In the genomic region with DNA sequence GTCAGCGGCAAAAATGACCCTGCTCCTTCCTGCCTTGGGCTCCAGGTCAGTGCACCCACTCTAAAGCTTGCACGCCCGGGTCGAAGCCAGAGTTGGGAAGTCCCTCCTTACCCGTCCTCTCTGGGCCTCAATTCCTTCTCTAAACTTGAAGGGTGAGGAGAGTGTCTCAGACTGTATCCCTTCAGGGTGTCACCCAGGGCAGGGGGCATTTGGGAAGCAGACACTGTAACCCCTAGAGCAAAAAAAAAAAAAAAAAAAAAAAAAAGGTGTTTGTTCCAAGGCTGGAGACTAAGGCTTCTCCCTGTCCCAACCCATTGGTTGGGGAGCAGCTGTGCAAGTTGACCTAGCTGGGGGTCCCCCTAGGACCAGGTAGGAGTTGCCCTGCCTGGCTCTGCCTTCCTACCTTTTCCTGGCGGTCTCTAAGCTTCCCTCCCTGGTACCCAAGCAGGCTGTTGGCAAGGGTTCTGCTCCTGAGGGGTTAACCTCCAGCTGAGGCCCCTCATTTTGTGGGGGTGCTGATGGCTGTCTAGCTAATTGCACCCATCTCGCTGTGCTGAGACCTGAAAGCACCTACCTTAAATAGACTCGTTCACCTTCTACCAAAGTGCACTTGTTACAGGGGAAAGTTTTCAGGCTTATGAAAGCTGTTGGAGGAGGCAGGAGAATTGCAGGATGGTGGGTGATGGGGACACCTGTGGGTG, we compare ENCODE assay signal across 8 mouse cellular contexts. TPM values are rescaled to one million over a fixed set of nuclear protein-coding genes. Genes with fewer than 3 reads are reported as not detected.
A peak's percentile ranks its signal among the peaks of the same experiment; 100 is the strongest.
DNase-seq lines count a peak whose midpoint lies in the region; ATAC-seq and TF ChIP-seq lines count a peak whose summit lies in the region.

No protein-coding gene starts in this region.

- no peaks in the 10 kb centered on the region for H3K9me3 ChIP-seq in heart, embryonic 16.5 days (replicated peaks; ENCODE audit: control insufficient read depth, low read length)
- no peaks in the 10 kb centered on the region for H3K9me3 ChIP-seq in G1E (replicated peaks)
- no peaks in the 10 kb centered on the region for H3K9me3 ChIP-seq in forebrain, embryonic 16.5 days (ENCODE audit: control insufficient read depth, low read length)

- TF ChIP-seq CTCF in G1E (IDR thresholded peaks at IDR 0.05; ENCODE audit: low read depth, low read length), result no peak

- H3K79me2 ChIP-seq in macrophage (ENCODE audit: inconsistent target), result peaks cover 55% of the 10 kb centered on the region

- H3K4me1 ChIP-seq in heart, embryonic 16.5 days (ENCODE audit: control insufficient read depth, insufficient read depth, low read length), result peaks cover 35% of the 10 kb centered on the region
- peaks cover 77% of the 10 kb centered on the region for H3K4me1 ChIP-seq in G1E (ENCODE audit: insufficient read depth, low read depth, low read length)
- peaks cover 40% of the 10 kb centered on the region for H3K4me1 ChIP-seq in forebrain, embryonic 16.5 days (replicated peaks; ENCODE audit: control insufficient read depth, insufficient read depth, low read length)

- WGBS in heart, embryonic 16.5 days, result 60% methylated on average over 8 of the region's 8 CpGs
- 65% methylated on average over 8 of the region's 8 CpGs for WGBS in forebrain, embryonic 16.5 days
- 67% methylated on average over 4 of the region's 8 CpGs for WGBS in macrophage (ENCODE audit: missing documents)

- peak overlapping the region; percentile 67 for H3K4me2 ChIP-seq in heart, embryonic 16.5 days (ENCODE audit: low read depth, low read length)
- H3K4me2 ChIP-seq in forebrain, embryonic 16.5 days (ENCODE audit: low read length), result peak overlapping the region; percentile 91

- peak overlapping the region; percentile 52 for H3K4me3 ChIP-seq in heart, embryonic 16.5 days (ENCODE audit: low read length)
- H3K4me3 ChIP-seq in G1E (ENCODE audit: low read depth, low read length) (peak overlapping the region; percentile 73), macrophage (ENCODE audit: inconsistent target) (peak overlapping the region; percentile 73)
- H3K4me3 ChIP-seq in forebrain, embryonic 16.5 days (replicated peaks; ENCODE audit: low read length), result peak overlapping the region; percentile 59

- H3K9ac ChIP-seq in heart, embryonic 16.5 days (ENCODE audit: low read length), result peak overlapping the region; percentile 58; the same call in 1 of the 2 replicates
- H3K9ac ChIP-seq in forebrain, embryonic 16.5 days (replicated peaks; ENCODE audit: low read depth, low read length), result no peak overlapping the region

- H3K27me3 ChIP-seq in heart, embryonic 16.5 days (ENCODE audit: control insufficient read depth, insufficient read depth, low read length), result 0 out of 2 replicates have a peak, but pooled peaks cover 2% of the 10 kb centered on the region
- peaks cover 66% of the 10 kb centered on the region for H3K27me3 ChIP-seq in G1E (ENCODE audit: insufficient read depth, low read length)
- 0 out of 2 replicates have a peak, but pooled peaks cover 7% of the 10 kb centered on the region for H3K27me3 ChIP-seq in forebrain, embryonic 16.5 days (replicated peaks; ENCODE audit: control insufficient read depth, insufficient read depth, low read length)

- H3K36me3 ChIP-seq in heart, embryonic 16.5 days (ENCODE audit: control insufficient read depth, insufficient read depth), result no peaks in the 10 kb centered on the region
- peaks cover 40% of the 10 kb centered on the region for H3K36me3 ChIP-seq in G1E (replicated peaks)
- H3K36me3 ChIP-seq in forebrain, embryonic 16.5 days (ENCODE audit: control insufficient read depth, insufficient read depth), result no peaks in the 10 kb centered on the region
- H3K36me3 ChIP-seq in macrophage (ENCODE audit: inconsistent target), result no peaks in the 10 kb centered on the region

- H3K27ac ChIP-seq in heart, embryonic 16.5 days (ENCODE audit: low read length), result no peak overlapping the region
- no peak overlapping the region for H3K27ac ChIP-seq in forebrain, embryonic 16.5 days (ENCODE audit: low read length)
- H3K27ac ChIP-seq in macrophage, result peak overlapping the region; percentile 39; the same call in 1 of the 2 replicates

- no peak for DNase-seq in heart, adult 18-20 months
- DNase-seq in G1E (ENCODE audit: low spot score), result no peak
- DNase-seq in gastrocnemius, adult 18-20 months (ENCODE audit: low spot score), result no peak
- DNase-seq in ovary, postnatal 10 days (ENCODE audit: low spot score), result no peak
- DNase-seq in kidney, adult 9 months, result no peak

- no peak for ATAC-seq in heart, embryonic 16.5 days (replicated peaks; ENCODE audit: extremely low read depth, insufficient read depth, low FRiP score)
- ATAC-seq in G1E (ENCODE audit: extremely low read depth, insufficient number of reproducible peaks, low FRiP score, poor library complexity, severe bottlenecking), result no peak
- no peak for ATAC-seq in forebrain, embryonic 16.5 days

RNA-seq across cellular contexts. Expression of gene Inf2, which starts 1.1 kb away (rescaled TPM):
- 3.0 and 3.6 TPM in 2 replicates for polyA plus RNA-seq in heart, embryonic 16.5 days (2015; fragmentation: Nextera tagmentation; extraction: Ambion mirVana)
- total RNA-seq in heart, adult 18-20 months (2021), result 10 to 100 TPM; 11.9 to 17.2 TPM
- total RNA-seq in G1E (2014; fragmentation: Nextera tagmentation) (4.2 and 5.4 TPM in 2 replicates), G1E (2017) (2.3 and 2.5 TPM in 2 replicates)
- polyA plus RNA-seq in G1E (2012) (26.0 and 29.5 TPM in 2 replicates), macrophage (2018) (6.8 to 20.9 TPM (median 9.4 TPM) in 3 replicates)
- polyA plus RNA-seq in forebrain, embryonic 16.5 days (2015; fragmentation: Nextera tagmentation; extraction: Ambion mirVana), result 2.6 TPM in 2 replicates
- total RNA-seq in macrophage (2018; cell fraction: chromatin; rRNA removed), result 100 to 1,000 TPM in 3 of 26 experiments, 10 to 100 TPM in 23; 10.2 to 397 (median 25.5) TPM
- 10 to 100 TPM in 12 of 26 experiments, 1 to 10 TPM in 14; 2.1 to 23.7 (median 7.4) TPM for total RNA-seq in macrophage (2018; cell fraction: cytosol; rRNA removed)
- 10 to 100 TPM in 16 of 26 experiments, 1 to 10 TPM in 10; 4.2 to 93.0 (median 16.7) TPM for total RNA-seq in macrophage (2018; cell fraction: nucleus; rRNA removed)
- 10 to 100 TPM in 1 of 2 experiments, 1 to 10 TPM in 1; 7.7 to 11.0 TPM for total RNA-seq in gastrocnemius, adult 18-20 months (2021)

RNA-seq across cellular contexts. Expression of gene Adssl1, which starts 30.2 kb away (rescaled TPM):
- polyA plus RNA-seq in heart, embryonic 16.5 days (2015; fragmentation: Nextera tagmentation; extraction: Ambion mirVana), result 108 and 118 TPM in 2 replicates
- total RNA-seq in heart, adult 18-20 months (2021), result 100 to 1,000 TPM; 192 to 206 TPM
- total RNA-seq in G1E (2014; fragmentation: Nextera tagmentation), result not detected in 2 replicates
- total RNA-seq in G1E (2017), result 0.06 TPM in 1 of 2 replicates, not detected in the other
- polyA plus RNA-seq in G1E (2012), result 0.05 TPM in 1 of 2 replicates, not detected in the other
- 1.8 and 2.4 TPM in 2 replicates for polyA plus RNA-seq in forebrain, embryonic 16.5 days (2015; fragmentation: Nextera tagmentation; extraction: Ambion mirVana)
- 10 to 100 TPM in 13 of 26 experiments, 1 to 10 TPM in 13; 2.6 to 59.5 (median 10.7) TPM for total RNA-seq in macrophage (2018; cell fraction: chromatin; rRNA removed)
- 10 to 100 TPM in 25 of 26 experiments, 1 to 10 TPM in 1; 9.8 to 60.0 (median 28.1) TPM for total RNA-seq in macrophage (2018; cell fraction: cytosol; rRNA removed)
- total RNA-seq in macrophage (2018; cell fraction: nucleus; rRNA removed), result 10 to 100 TPM in 14 of 26 experiments, 1 to 10 TPM in 12; 5.0 to 69.9 (median 11.8) TPM
- 33.0 to 157 TPM (median 71.6 TPM) in 3 replicates for polyA plus RNA-seq in macrophage (2018)
- 1,000 to 10,000 TPM in 1 of 2 experiments, 100 to 1,000 TPM in 1; 975 to 1,075 TPM for total RNA-seq in gastrocnemius, adult 18-20 months (2021)

RNA-seq across cellular contexts. Expression of gene Siva1, which starts 54.8 kb away (rescaled TPM):
- polyA plus RNA-seq in heart, embryonic 16.5 days (2015; fragmentation: Nextera tagmentation; extraction: Ambion mirVana), result 117 and 139 TPM in 2 replicates
- total RNA-seq in heart, adult 18-20 months (2021), result 10 to 100 TPM; 31.7 to 35.2 TPM
- total RNA-seq in G1E (2014; fragmentation: Nextera tagmentation) (60.7 and 75.5 TPM in 2 replicates), G1E (2017) (205 and 214 TPM in 2 replicates)
- polyA plus RNA-seq in G1E (2012) (94.5 and 98.9 TPM in 2 replicates), macrophage (2018) (5.6 to 43.8 TPM (median 19.5 TPM) in 3 replicates)
- polyA plus RNA-seq in forebrain, embryonic 16.5 days (2015; fragmentation: Nextera tagmentation; extraction: Ambion mirVana), result 68.9 and 75.9 TPM in 2 replicates
- 10 to 100 TPM in 9 of 26 experiments, 1 to 10 TPM in 16, not detected in 1; 1.1 to 26.5 (median 6.5) TPM for total RNA-seq in macrophage (2018; cell fraction: chromatin; rRNA removed)
- total RNA-seq in macrophage (2018; cell fraction: cytosol; rRNA removed), result 10 to 100 TPM; 12.1 to 26.8 (median 20.1) TPM
- 10 to 100 TPM in 11 of 26 experiments, 1 to 10 TPM in 15; 2.3 to 45.8 (median 8.3) TPM for total RNA-seq in macrophage (2018; cell fraction: nucleus; rRNA removed)
- total RNA-seq in gastrocnemius, adult 18-20 months (2021), result 10 to 100 TPM; 21.6 to 22.7 TPM

Comparison
In these comparisons a context has a peak if more than half of its experiments do, and no peak if none do; other contexts are left out.
1. RNA of gene Adssl1, which starts 30.2 kb away (polyA plus RNA-seq): 108 to 118 TPM in heart, embryonic 16.5 days and 33.0 to 157 TPM in macrophage; 1.8 to 2.4 TPM in forebrain, embryonic 16.5 days and 0.05 TPM in G1E; every median in the first group is over 10 times any median in the second.
2. Peak in every context shown above with its lines, with median percentiles within 50 percentile points of each other: H3K4me3 ChIP-seq.